Mouse (Mus musculus) embryo, embryonic 10.5 days (tissue): ENCODE measurements at regions not wholly inside any gene's neighbourhood (a gene's known extent, or its start where the extent isn't known, plus 50 kb on each side); places are given as distances from the start of the nearest gene placed in this dataset.

ENCODE experiments used
- DNase-seq: peaks from one replicate; pipeline ENCODE4 v3.0.0-alpha.2; 2015; ENCODE audit warnings: low spot score

GRCm38 (mm10) chr11:13724375-13724774 lies 874.7 kb upstream of the Pom121l12 start:
- DNase-seq: no peak

- peak; percentile 2 for DNase-seq
Observed at GRCm38 (mm10) chr11:13771065-13771464, 828.0 kb upstream of the Pom121l12 start.
